In genomic region chr14:13571941-13572340, GRCm38 (mm10) we compare ENCODE assay signal across 26 mouse cellular contexts.
"Had no signal": no experiment of that assay in that cellular context is flagged by ENCODE, and none has a peak within 500 bp of the region (broad histone marks: within the 10 kb centered on the region; RNA-seq: fewer than 3 reads in every experiment).

No protein-coding gene starts in this region.

- H3K4me3 ChIP-seq: embryonic facial prominence, embryonic 12.5 days; embryonic facial prominence, embryonic 15.5 days; erythroblast, embryonic 14.5 days; forebrain, embryonic 10.5 days; forebrain, embryonic 12.5 days; forebrain, embryonic 13.5 days; forebrain, embryonic 15.5 days; gastrocnemius, adult 2 months; heart, adult 2 months had no signal

- H3K9me3 ChIP-seq: embryonic facial prominence, embryonic 12.5 days; embryonic facial prominence, embryonic 15.5 days; forebrain, embryonic 10.5 days; forebrain, embryonic 12.5 days; forebrain, embryonic 13.5 days; forebrain, embryonic 15.5 days had no signal

- DNase-seq: cerebellum, adult 2 months; cerebellum, adult 8-10 months; cerebellum, adult 9-10 months; cerebellum, adult 9-11 months; cerebellum, postnatal 10 days; cerebellum, postnatal 14 days; cerebellum, postnatal 25 days; cerebellum, postnatal 36 days; forebrain, postnatal 0 days; gastrocnemius, adult 2 months; gastrocnemius, postnatal 10 days; gastrocnemius, postnatal 14 days; gastrocnemius, postnatal 25 days; gastrocnemius, postnatal 36 days; heart, adult 11 months; heart, adult 18-20 months; heart, adult 2 months had no signal

- H3K4me2 ChIP-seq: embryonic facial prominence, embryonic 12.5 days; embryonic facial prominence, embryonic 15.5 days; forebrain, embryonic 12.5 days; forebrain, embryonic 13.5 days; forebrain, embryonic 15.5 days had no signal

- H3K4me1 ChIP-seq: embryonic facial prominence, embryonic 12.5 days; embryonic facial prominence, embryonic 15.5 days; forebrain, embryonic 10.5 days; forebrain, embryonic 12.5 days; forebrain, embryonic 13.5 days; forebrain, embryonic 15.5 days had no signal

- H3K36me3 ChIP-seq: embryonic facial prominence, embryonic 12.5 days; embryonic facial prominence, embryonic 15.5 days; forebrain, embryonic 10.5 days; forebrain, embryonic 12.5 days; forebrain, embryonic 15.5 days had no signal

- ATAC-seq: forebrain, embryonic 13.5 days; forebrain, embryonic 14.5 days; forebrain, embryonic 15.5 days; forebrain, embryonic 16.5 days; forebrain, postnatal 0 days had no signal

- H3K27me3 ChIP-seq: embryonic facial prominence, embryonic 12.5 days; embryonic facial prominence, embryonic 15.5 days; forebrain, embryonic 12.5 days; forebrain, embryonic 13.5 days; forebrain, embryonic 15.5 days had no signal

- H3K9ac ChIP-seq: embryonic facial prominence, embryonic 12.5 days; embryonic facial prominence, embryonic 15.5 days; forebrain, embryonic 12.5 days; forebrain, embryonic 13.5 days; forebrain, embryonic 15.5 days; forebrain, postnatal 0 days had no signal

- H3K27ac ChIP-seq: embryonic facial prominence, embryonic 12.5 days; embryonic facial prominence, embryonic 15.5 days; forebrain, embryonic 10.5 days; forebrain, embryonic 12.5 days; forebrain, embryonic 13.5 days; forebrain, embryonic 15.5 days; gastrocnemius, adult 2 months; heart, adult 2 months had no signal
